Mouse (Mus musculus): Measurements from ENCODE around the gene 2310034G01Rik. TPM values are rescaled to one million over a fixed set of nuclear protein-coding genes. Genes with fewer than 3 reads are reported as not detected.

Gene 2310034G01Rik
- polyA plus RNA-seq, 1 experiment from 2014 or later: 1.0 TPM

- Histone ChIP-seq H3K9me3 (replicated peaks; ENCODE audit: control insufficient read depth, low read length) (no peaks in the 10 kb centered on the region), H3K4me2 (peak overlapping the region; percentile 97), H3K4me1 (ENCODE audit: control insufficient read depth, insufficient read depth, low read length) (peaks cover 6% of the 10 kb centered on the region; the same call in 1 of the 2 replicates), H3K9ac (ENCODE audit: low read depth, low read length) (peak overlapping the region; percentile 72), H3K27me3 (ENCODE audit: control insufficient read depth, insufficient read depth, low read length) (peaks cover 34% of the 10 kb centered on the region), H3K36me3 (ENCODE audit: control insufficient read depth, insufficient read depth, low read length) (no peaks in the 10 kb centered on the region), H3K4me3 (ENCODE audit: low read depth, low read length) (peak overlapping the region; percentile 51), H3K27ac (ENCODE audit: low read depth, low read length) (no peak overlapping the region)
- peak; percentile 29; the same call in 1 of the 2 replicates for ATAC-seq (replicated peaks; ENCODE audit: insufficient number of reproducible peaks, low FRiP score, low TSS enrichment)
- WGBS (ENCODE audit: insufficient replicate concordance): 1% methylated on average over 78 of the region's 78 CpGs
These were observed 1.2 kb downstream of the 2310034G01Rik start for GRCm38 (mm10) chr19:46348761-46349458.

GRCm38 (mm10) chr19:46347936-46348668 lies 2.0 kb downstream of the 2310034G01Rik start:
- WGBS (ENCODE audit: insufficient replicate concordance): 33% methylated on average over 14 of the region's 14 CpGs
- Histone ChIP-seq H3K36me3 (ENCODE audit: control insufficient read depth, insufficient read depth, low read length) (no peaks in the 10 kb centered on the region), H3K4me2 (peak overlapping the region; percentile 97), H3K4me3 (ENCODE audit: low read depth, low read length) (peak overlapping the region; percentile 51), H3K9ac (ENCODE audit: low read depth, low read length) (peak overlapping the region; percentile 72), H3K27ac (ENCODE audit: low read depth, low read length) (no peak overlapping the region), H3K9me3 (replicated peaks; ENCODE audit: control insufficient read depth, low read length) (no peaks in the 10 kb centered on the region), H3K27me3 (ENCODE audit: control insufficient read depth, insufficient read depth, low read length) (peaks cover 38% of the 10 kb centered on the region), H3K4me1 (ENCODE audit: control insufficient read depth, insufficient read depth, low read length) (peaks cover 6% of the 10 kb centered on the region; the same call in 1 of the 2 replicates)
- no peak for ATAC-seq (replicated peaks; ENCODE audit: insufficient number of reproducible peaks, low FRiP score, low TSS enrichment)

GRCm38 (mm10) chr19:46347146-46347545 lies 3.0 kb downstream of the 2310034G01Rik start:
- WGBS (ENCODE audit: insufficient replicate concordance): 80% methylated on average over 1 of the region's 1 CpGs
- no peak overlapping the region for H3K27ac ChIP-seq (ENCODE audit: low read depth, low read length)
- H3K4me2 ChIP-seq: no peak overlapping the region
- ATAC-seq (replicated peaks; ENCODE audit: insufficient number of reproducible peaks, low FRiP score, low TSS enrichment): no peak
- H3K27me3 ChIP-seq (ENCODE audit: control insufficient read depth, insufficient read depth, low read length): peaks cover 38% of the 10 kb centered on the region
- H3K9ac ChIP-seq (ENCODE audit: low read depth, low read length): no peak overlapping the region
- H3K4me3 ChIP-seq (ENCODE audit: low read depth, low read length): no peak overlapping the region
- no peaks in the 10 kb centered on the region for H3K36me3 ChIP-seq (ENCODE audit: control insufficient read depth, insufficient read depth, low read length)
- peaks cover 6% of the 10 kb centered on the region; the same call in 1 of the 2 replicates for H3K4me1 ChIP-seq (ENCODE audit: control insufficient read depth, insufficient read depth, low read length)
- no peaks in the 10 kb centered on the region for H3K9me3 ChIP-seq (replicated peaks; ENCODE audit: control insufficient read depth, low read length)

GRCm38 (mm10) chr19:46344710-46345419 lies 5.2 kb downstream of the 2310034G01Rik start:
- 17% methylated on average over 7 of the region's 7 CpGs for WGBS (ENCODE audit: insufficient replicate concordance)
- H3K36me3 ChIP-seq (ENCODE audit: control insufficient read depth, insufficient read depth, low read length): no peaks in the 10 kb centered on the region
- no peak overlapping the region for H3K4me2 ChIP-seq
- H3K27ac ChIP-seq (ENCODE audit: low read depth, low read length): no peak overlapping the region
- H3K9ac ChIP-seq (ENCODE audit: low read depth, low read length): no peak overlapping the region
- peaks cover 26% of the 10 kb centered on the region for H3K27me3 ChIP-seq (ENCODE audit: control insufficient read depth, insufficient read depth, low read length)
- no peaks in the 10 kb centered on the region for H3K9me3 ChIP-seq (replicated peaks; ENCODE audit: control insufficient read depth, low read length)
- ATAC-seq (replicated peaks; ENCODE audit: insufficient number of reproducible peaks, low FRiP score, low TSS enrichment): no peak
- H3K4me1 ChIP-seq (ENCODE audit: control insufficient read depth, insufficient read depth, low read length): peaks cover 11% of the 10 kb centered on the region; the same call in 1 of the 2 replicates
- H3K4me3 ChIP-seq (ENCODE audit: low read depth, low read length): no peak overlapping the region

- H3K36me3 ChIP-seq (ENCODE audit: control insufficient read depth, insufficient read depth, low read length): no peaks in the 10 kb centered on the region
- H3K4me3 ChIP-seq (ENCODE audit: low read depth, low read length): no peak overlapping the region
- H3K4me1 ChIP-seq (ENCODE audit: control insufficient read depth, insufficient read depth, low read length): peaks cover 12% of the 10 kb centered on the region
- peaks cover 11% of the 10 kb centered on the region for H3K27me3 ChIP-seq (ENCODE audit: control insufficient read depth, insufficient read depth, low read length)
- no peaks in the 10 kb centered on the region for H3K9me3 ChIP-seq (replicated peaks; ENCODE audit: control insufficient read depth, low read length)
- H3K4me2 ChIP-seq: peak overlapping the region; percentile 86; the same call in 1 of the 2 replicates
- 69% methylated on average over 7 of the region's 7 CpGs for whole genome bisulfite sequencing (ENCODE audit: insufficient replicate concordance)
- H3K9ac ChIP-seq (ENCODE audit: low read depth, low read length): no peak overlapping the region
- no peak for ATAC-seq (replicated peaks; ENCODE audit: insufficient number of reproducible peaks, low FRiP score, low TSS enrichment)
- H3K27ac ChIP-seq (ENCODE audit: low read depth, low read length): no peak overlapping the region
These were observed 10.7 kb downstream of the 2310034G01Rik start for GRCm38 (mm10) chr19:46339287-46339971.

- H3K9me3 ChIP-seq (replicated peaks; ENCODE audit: control insufficient read depth, low read length): no peaks in the 10 kb centered on the region
- no peak overlapping the region for H3K27ac ChIP-seq (ENCODE audit: low read depth, low read length)
- ATAC-seq (replicated peaks; ENCODE audit: insufficient number of reproducible peaks, low FRiP score, low TSS enrichment): no peak
- no peak overlapping the region; the same call in 1 of the 2 replicates for H3K9ac ChIP-seq (ENCODE audit: low read depth, low read length)
- peak overlapping the region; percentile 80; the same call in 1 of the 2 replicates for H3K4me3 ChIP-seq (ENCODE audit: low read depth, low read length)
- WGBS (ENCODE audit: insufficient replicate concordance): 51% methylated on average over 6 of the region's 6 CpGs
- peaks cover 9% of the 10 kb centered on the region for H3K27me3 ChIP-seq (ENCODE audit: control insufficient read depth, insufficient read depth, low read length)
- no peaks in the 10 kb centered on the region for H3K36me3 ChIP-seq (ENCODE audit: control insufficient read depth, insufficient read depth, low read length)
- peak overlapping the region; percentile 86 for H3K4me2 ChIP-seq
- peaks cover 12% of the 10 kb centered on the region for H3K4me1 ChIP-seq (ENCODE audit: control insufficient read depth, insufficient read depth, low read length)
These were observed 11.2 kb downstream of the 2310034G01Rik start for GRCm38 (mm10) chr19:46338942-46339286.

- 0% methylated on average over 31 of the region's 31 CpGs for WGBS (ENCODE audit: insufficient replicate concordance)
- H3K27ac ChIP-seq (ENCODE audit: low read depth, low read length): peak within 1 kb of the TSS; percentile 41; the same call in 1 of the 2 replicates
These were observed 11.7 kb downstream of the 2310034G01Rik start, which contains the start of gene Cuedc2 for GRCm38 (mm10) chr19:46338331-46338936. Gene Cuedc2, minus strand, starts transcription at chr19:46338702.

More at GRCm38 (mm10) chr19:46338331-46338936, 11.7 kb downstream of the 2310034G01Rik start, which contains the start of gene Cuedc2:
- Histone ChIP-seq H3K9me3 (replicated peaks; ENCODE audit: control insufficient read depth, low read length) (no peaks in the 10 kb centered on the region), H3K36me3 (ENCODE audit: control insufficient read depth, insufficient read depth, low read length) (no peaks in the 10 kb centered on the region), H3K27me3 (ENCODE audit: control insufficient read depth, insufficient read depth, low read length) (peaks cover 5% of the 10 kb centered on the region; the same call in 1 of the 2 replicates), H3K4me3 (ENCODE audit: low read depth, low read length) (peak within 1 kb of the TSS; percentile 80), H3K4me2 (peak within 1 kb of the TSS; percentile 86), H3K9ac (ENCODE audit: low read depth, low read length) (peak within 1 kb of the TSS; percentile 90), H3K4me1 (ENCODE audit: control insufficient read depth, insufficient read depth, low read length) (peaks cover 12% of the 10 kb centered on the region)
- peak; percentile 84 for ATAC-seq (replicated peaks; ENCODE audit: insufficient number of reproducible peaks, low FRiP score, low TSS enrichment)

All from heart, embryonic 11.5 days (tissue).